Mouse (Mus musculus): ENCODE results near the gene Trim63. TPM values are rescaled to one million over a fixed set of nuclear protein-coding genes. Genes with fewer than 3 reads are reported as not detected.
"Not testable (repeated sequence)": the region's sequence is repeated elsewhere in the genome, so short reads cannot be mapped to it uniquely, and the experiment has no call there.

Trim63 gene
- polyA plus RNA-seq, 1 experiment from 2014 or later = 0.23 TPM

DNA sequence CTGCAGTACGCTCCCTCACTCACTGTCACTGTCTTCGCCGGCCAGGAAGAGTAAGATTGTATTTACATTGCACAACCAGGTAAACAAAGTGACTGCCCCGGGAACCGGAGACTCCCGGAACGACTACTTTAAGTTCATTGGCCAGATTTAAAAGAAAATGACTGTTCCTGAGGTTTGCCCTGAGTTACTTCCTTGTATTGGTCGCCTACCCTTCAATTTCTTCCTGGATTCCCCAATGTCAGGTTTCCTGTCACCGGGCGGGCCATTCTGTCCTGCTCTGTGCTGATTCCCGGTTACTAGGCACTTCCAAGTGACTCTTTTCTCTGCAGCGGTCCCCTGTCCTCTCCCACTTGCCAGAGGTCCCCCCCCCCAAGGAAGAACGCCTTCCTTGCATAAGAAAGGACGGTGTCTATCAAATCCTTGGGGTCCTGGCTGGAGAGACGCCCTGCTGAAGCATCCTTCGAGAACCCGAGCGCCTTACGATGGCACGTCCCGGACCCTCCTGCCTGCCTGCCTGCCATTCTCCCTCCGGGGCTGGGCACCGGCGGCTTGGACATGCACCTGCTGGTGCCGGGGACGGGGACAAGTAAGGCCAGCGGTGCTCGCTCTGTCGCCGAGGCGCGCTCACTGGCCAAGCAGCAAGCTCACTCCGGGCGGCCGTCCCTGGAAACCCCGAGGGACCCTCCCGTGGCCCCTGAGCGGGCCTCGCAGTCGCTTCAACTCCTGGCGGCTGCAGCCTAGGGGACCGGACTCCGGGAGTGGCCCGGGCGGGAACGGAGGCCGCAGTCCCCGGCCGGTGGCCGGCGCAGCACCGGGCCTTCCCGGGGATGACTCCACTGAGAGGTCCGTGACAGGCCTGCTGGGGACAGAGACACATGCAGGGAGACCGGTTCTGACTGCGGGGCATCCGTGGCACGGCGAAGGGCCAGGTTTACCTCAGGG lies 28.4 kb upstream of the Trim63 start:
- 3% methylated on average over 54 of the region's 59 CpGs for WGBS
- Histone ChIP-seq H3K4me2 (replicated peaks) (peak overlapping the region; percentile 89), H3K36me3 (replicated peaks; ENCODE audit: control insufficient read depth, insufficient read depth) (peaks cover 30% of the 10 kb centered on the region), H3K4me3 (replicated peaks; ENCODE audit: low read length) (peak overlapping the region; percentile 99), H3K9me3 (ENCODE audit: control insufficient read depth, low read length) (no peaks in the 10 kb centered on the region), H3K4me1 (replicated peaks; ENCODE audit: control insufficient read depth, insufficient read depth, low read length) (peaks cover 20% of the 10 kb centered on the region), H3K27ac (peak overlapping the region; percentile 99), H3K9ac (peak overlapping the region; percentile 93), H3K27me3 (ENCODE audit: control insufficient read depth, insufficient read depth, low read length) (no peaks in the 10 kb centered on the region)
- peak; percentile 66 for ATAC-seq (ENCODE audit: low FRiP score)
- no peak for DNase-seq (ENCODE audit: low spot score)

DNA sequence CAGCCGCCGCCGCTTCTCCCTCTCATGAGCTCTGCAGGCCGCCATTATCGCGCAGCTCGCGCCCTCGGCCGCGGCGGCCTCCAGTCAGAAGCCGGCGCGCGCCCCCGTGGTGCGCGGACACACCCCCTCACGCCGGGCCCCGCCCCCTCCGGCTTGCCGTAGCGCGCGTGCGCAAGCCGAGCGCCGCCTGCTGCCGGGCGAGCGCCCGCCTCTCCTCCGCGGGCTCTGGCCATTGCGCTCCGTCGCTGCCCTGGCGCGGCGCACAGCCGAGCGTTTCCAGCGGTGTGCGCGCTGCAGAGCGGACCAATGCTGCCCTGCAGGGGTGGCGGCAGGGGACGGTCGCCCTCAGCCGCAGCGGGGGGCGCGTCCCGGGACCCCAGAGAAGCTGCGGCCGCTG lies 27.8 kb upstream of the Trim63 start:
- DNase-seq (ENCODE audit: low spot score) = peak; percentile 99
- peak; percentile 95 for ATAC-seq (ENCODE audit: low FRiP score)
- H3K27me3 ChIP-seq (ENCODE audit: control insufficient read depth, insufficient read depth, low read length) = no peaks in the 10 kb centered on the region
- peak overlapping the region; percentile 93 for H3K9ac ChIP-seq
- peak overlapping the region; percentile 89 for H3K4me2 ChIP-seq (replicated peaks)
- H3K36me3 ChIP-seq (replicated peaks; ENCODE audit: control insufficient read depth, insufficient read depth) = peaks cover 24% of the 10 kb centered on the region
- under 1% methylated on average over 45 of the region's 59 CpGs for WGBS
- H3K4me1 ChIP-seq (replicated peaks; ENCODE audit: control insufficient read depth, insufficient read depth, low read length) = peaks cover 20% of the 10 kb centered on the region
- peak overlapping the region; percentile 99 for H3K27ac ChIP-seq
- peak overlapping the region; percentile 99 for H3K4me3 ChIP-seq (replicated peaks; ENCODE audit: low read length)
- no peaks in the 10 kb centered on the region for H3K9me3 ChIP-seq (ENCODE audit: control insufficient read depth, low read length)

DNA sequence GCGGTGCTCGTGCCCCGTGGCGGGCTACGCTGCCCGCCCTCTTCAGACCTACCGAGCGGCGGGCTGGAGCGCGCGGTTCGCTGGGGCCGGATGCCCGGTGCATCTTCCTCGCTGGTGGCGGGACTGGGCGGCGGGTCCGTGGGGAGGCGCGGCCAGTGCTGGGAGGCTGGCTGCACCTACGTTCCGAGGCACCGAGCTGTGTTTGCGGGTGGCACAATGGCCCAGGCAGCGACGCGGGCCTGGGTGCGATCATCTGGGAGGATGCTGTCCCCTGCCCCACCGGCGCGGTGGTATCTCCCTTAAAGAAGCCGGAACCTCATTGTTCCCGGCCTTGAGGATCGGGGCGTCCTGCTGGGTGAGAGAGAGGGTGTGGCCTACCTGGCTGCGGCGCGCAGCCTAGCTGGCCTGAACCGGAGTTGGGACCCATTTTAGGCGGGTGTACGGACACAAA lies 27.3 kb upstream of the Trim63 start, which contains the start of gene Pdik1l:
Pdik1l (minus strand) TSS at position 321 of the 451 bp plus-strand sequence.
- DNase-seq (ENCODE audit: low spot score) (peak; percentile 75), ATAC-seq (ENCODE audit: low FRiP score) (peak; percentile 82)
- peak within 1 kb of the TSS; percentile 93 for H3K9ac ChIP-seq
- H3K4me1 ChIP-seq (replicated peaks; ENCODE audit: control insufficient read depth, insufficient read depth, low read length) = peaks cover 20% of the 10 kb centered on the region
- peak within 1 kb of the TSS; percentile 89 for H3K4me2 ChIP-seq (replicated peaks)
- peaks cover 19% of the 10 kb centered on the region for H3K36me3 ChIP-seq (replicated peaks; ENCODE audit: control insufficient read depth, insufficient read depth)
- H3K9me3 ChIP-seq (ENCODE audit: control insufficient read depth, low read length) = no peaks in the 10 kb centered on the region
- peak within 1 kb of the TSS; percentile 99 for H3K4me3 ChIP-seq (replicated peaks; ENCODE audit: low read length)
- under 1% methylated on average over 41 of the region's 43 CpGs for WGBS
- H3K27me3 ChIP-seq (ENCODE audit: control insufficient read depth, insufficient read depth, low read length) = no peaks in the 10 kb centered on the region
- peak within 1 kb of the TSS; percentile 99 for H3K27ac ChIP-seq

GRCm38 (mm10) chr4:134288397-134289256 lies 26.3 kb upstream of the Trim63 start:
- H3K4me3 ChIP-seq (replicated peaks; ENCODE audit: low read length) = peak overlapping the region; percentile 99
- H3K9ac ChIP-seq = peak overlapping the region; percentile 93
- no peaks in the 10 kb centered on the region for H3K9me3 ChIP-seq (ENCODE audit: control insufficient read depth, low read length)
- peaks cover 20% of the 10 kb centered on the region for H3K4me1 ChIP-seq (replicated peaks; ENCODE audit: control insufficient read depth, insufficient read depth, low read length)
- H3K36me3 ChIP-seq (replicated peaks; ENCODE audit: control insufficient read depth, insufficient read depth) = peaks cover 9% of the 10 kb centered on the region
- no peaks in the 10 kb centered on the region for H3K27me3 ChIP-seq (ENCODE audit: control insufficient read depth, insufficient read depth, low read length)
- peak overlapping the region; percentile 65 for H3K4me2 ChIP-seq (replicated peaks)
- DNase-seq (ENCODE audit: low spot score) (no peak), ATAC-seq (ENCODE audit: low FRiP score) (no peak)
- WGBS = 44% methylated on average over 11 of the region's 11 CpGs
- H3K27ac ChIP-seq = peak overlapping the region; percentile 99

GRCm38 (mm10) chr4:134292067-134292466 lies 22.9 kb upstream of the Trim63 start:
- no peak overlapping the region for H3K27ac ChIP-seq
- no peak overlapping the region for H3K4me2 ChIP-seq (replicated peaks)
- H3K4me3 ChIP-seq (replicated peaks; ENCODE audit: low read length) = no peak overlapping the region
- H3K27me3 ChIP-seq (ENCODE audit: control insufficient read depth, insufficient read depth, low read length) = no peaks in the 10 kb centered on the region
- ATAC-seq (ENCODE audit: low FRiP score) = no peak
- no peaks in the 10 kb centered on the region for H3K36me3 ChIP-seq (replicated peaks; ENCODE audit: control insufficient read depth, insufficient read depth)
- peak; percentile 86 for DNase-seq (ENCODE audit: low spot score)
- no peak overlapping the region for H3K9ac ChIP-seq
- 0 out of 2 replicates have a peak, but pooled peaks cover 3% of the 10 kb centered on the region for H3K9me3 ChIP-seq (ENCODE audit: control insufficient read depth, low read length)
- WGBS = 22% methylated on average over 7 of the region's 7 CpGs
- H3K4me1 ChIP-seq (replicated peaks; ENCODE audit: control insufficient read depth, insufficient read depth, low read length) = peaks cover 10% of the 10 kb centered on the region

DNA sequence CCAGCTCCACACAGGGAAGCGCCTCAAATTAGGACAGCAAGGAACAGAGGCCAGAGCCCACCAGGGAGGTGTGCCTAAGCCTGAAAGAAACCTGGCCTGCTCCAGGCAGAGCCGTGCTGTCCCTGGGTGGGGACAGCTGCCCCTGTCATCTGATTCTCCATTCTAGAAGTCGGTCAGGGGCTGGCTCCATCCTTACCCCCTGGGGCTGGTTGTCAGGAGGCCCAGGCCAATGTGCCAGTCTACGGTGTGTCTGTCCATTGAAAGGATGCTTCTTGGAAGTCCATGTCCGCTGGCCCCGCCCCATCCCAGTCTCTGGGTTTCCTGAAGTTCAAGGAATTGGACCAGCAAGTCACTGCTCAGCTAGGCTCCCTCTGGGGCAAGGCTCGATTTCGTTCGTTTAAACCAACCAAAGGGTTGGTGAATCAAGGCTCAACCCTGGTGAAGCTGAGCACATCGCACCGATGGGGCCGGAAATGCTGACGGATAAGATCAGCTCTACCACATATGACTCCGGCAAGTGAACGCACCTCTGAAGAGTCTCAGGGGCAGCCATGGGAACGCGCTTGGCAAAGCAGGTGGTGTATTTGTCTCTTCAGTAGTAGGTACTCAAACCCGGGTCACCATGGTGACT lies 21.7 kb upstream of the Trim63 start:
- H3K27ac ChIP-seq = no peak overlapping the region
- no peak overlapping the region for H3K4me2 ChIP-seq (replicated peaks)
- 0 out of 2 replicates have a peak, but pooled peaks cover 3% of the 10 kb centered on the region for H3K9me3 ChIP-seq (ENCODE audit: control insufficient read depth, low read length)
- 69% methylated on average over 18 of the region's 18 CpGs for WGBS
- peaks cover 8% of the 10 kb centered on the region for H3K4me1 ChIP-seq (replicated peaks; ENCODE audit: control insufficient read depth, insufficient read depth, low read length)
- DNase-seq (ENCODE audit: low spot score) = no peak
- H3K9ac ChIP-seq = no peak overlapping the region
- no peak for ATAC-seq (ENCODE audit: low FRiP score)
- H3K36me3 ChIP-seq (replicated peaks; ENCODE audit: control insufficient read depth, insufficient read depth) = no peaks in the 10 kb centered on the region
- H3K27me3 ChIP-seq (ENCODE audit: control insufficient read depth, insufficient read depth, low read length) = no peaks in the 10 kb centered on the region
- no peak overlapping the region for H3K4me3 ChIP-seq (replicated peaks; ENCODE audit: low read length)

- H3K9me3 ChIP-seq (ENCODE audit: control insufficient read depth, low read length) = 0 out of 2 replicates have a peak, but pooled peaks cover 3% of the 10 kb centered on the region
- H3K27ac ChIP-seq = no peak overlapping the region
- no peak overlapping the region for H3K4me2 ChIP-seq (replicated peaks)
- ATAC-seq (ENCODE audit: low FRiP score) = no peak
- WGBS = 72% methylated on average over 9 of the region's 9 CpGs
- no peaks in the 10 kb centered on the region for H3K36me3 ChIP-seq (replicated peaks; ENCODE audit: control insufficient read depth, insufficient read depth)
- no peak overlapping the region for H3K4me3 ChIP-seq (replicated peaks; ENCODE audit: low read length)
- no peak for DNase-seq (ENCODE audit: low spot score)
- no peaks in the 10 kb centered on the region for H3K27me3 ChIP-seq (ENCODE audit: control insufficient read depth, insufficient read depth, low read length)
- H3K4me1 ChIP-seq (replicated peaks; ENCODE audit: control insufficient read depth, insufficient read depth, low read length) = peaks cover 2% of the 10 kb centered on the region
- no peak overlapping the region for H3K9ac ChIP-seq
Measured at GRCm38 (mm10) chr4:134293692-134294163, 21.2 kb upstream of the Trim63 start.

DNA sequence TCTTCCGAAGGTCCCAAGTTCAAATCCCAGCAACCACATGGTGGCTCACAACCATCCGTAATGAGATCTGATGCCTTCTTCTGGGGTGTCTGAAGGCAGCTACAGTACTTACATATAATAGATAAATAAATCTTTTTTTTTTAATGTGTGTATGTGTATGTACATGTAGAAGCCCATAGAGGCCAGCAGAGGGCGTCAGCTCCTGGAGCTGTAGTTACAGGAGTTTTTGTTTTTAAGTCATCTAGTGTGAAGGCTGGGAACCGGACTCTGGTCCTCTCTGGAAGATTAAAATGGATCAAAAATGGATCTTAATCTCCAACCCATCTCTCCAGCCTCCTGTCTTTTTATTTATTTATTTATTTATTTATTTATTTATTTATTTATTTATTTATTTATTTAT lies 18.8 kb upstream of the Trim63 start:
- not testable (repeated sequence) for H3K27ac ChIP-seq; H3K27me3 ChIP-seq (ENCODE audit: control insufficient read depth, insufficient read depth, low read length); H3K9me3 ChIP-seq (ENCODE audit: control insufficient read depth, low read length); H3K4me1 ChIP-seq (replicated peaks; ENCODE audit: control insufficient read depth, insufficient read depth, low read length); H3K9ac ChIP-seq; H3K4me3 ChIP-seq (replicated peaks; ENCODE audit: low read length); H3K36me3 ChIP-seq (replicated peaks; ENCODE audit: control insufficient read depth, insufficient read depth); ATAC-seq (ENCODE audit: low FRiP score); H3K4me2 ChIP-seq (replicated peaks); DNase-seq (ENCODE audit: low spot score)
- WGBS = 85% methylated on average over 4 of the region's 4 CpGs
